7 mouse cellular contexts compared by ENCODE assay signal in the genomic region with DNA sequence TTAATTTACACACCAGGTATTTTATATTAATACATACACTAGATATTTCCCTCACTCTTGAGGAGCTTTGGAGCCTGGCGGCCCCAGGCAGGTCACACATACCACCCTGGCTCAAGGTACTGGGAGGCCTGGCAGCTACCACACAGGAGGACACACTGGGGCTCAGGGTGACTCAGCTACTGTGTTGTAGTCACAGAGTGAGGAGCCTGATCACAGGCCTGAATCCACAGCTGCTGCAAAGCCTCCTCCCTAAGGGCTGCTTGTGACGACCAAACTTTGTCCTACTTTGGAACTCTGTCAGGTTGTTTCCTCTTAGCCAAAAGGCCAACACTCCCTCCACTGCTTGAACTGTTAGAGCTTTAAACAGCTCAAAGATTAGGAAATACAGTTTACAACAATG.
DNase-seq lines count a peak whose midpoint lies in the region; ATAC-seq and TF ChIP-seq lines count a peak whose summit lies in the region.

No protein-coding gene starts in this region.

- DNase-seq in adrenal gland, postnatal 14 days, result peak; percentile 45
- DNase-seq in embryonic facial prominence, embryonic 14.5 days (ENCODE audit: low spot score), result peak; percentile 46
- peak; percentile 27 for DNase-seq in lung, adult 2 months
- DNase-seq in urinary bladder, postnatal 25 days (ENCODE audit: low spot score), result no peak
- DNase-seq in left cerebral cortex, adult 2 months (ENCODE audit: extremely low spot score in 1 of 2, low spot score in 2 of 2), result no peak

- peak overlapping the region; percentile 68 for H3K27ac ChIP-seq in embryonic facial prominence, embryonic 14.5 days (replicated peaks; ENCODE audit: low read depth, low read length)
- peak overlapping the region; percentile 93 for H3K27ac ChIP-seq in heart, embryonic 13.5 days (replicated peaks)
- peak overlapping the region; percentile 39; the same call in 1 of the 2 replicates for H3K27ac ChIP-seq in stomach, embryonic 16.5 days (ENCODE audit: low read length)
- no peak overlapping the region for H3K27ac ChIP-seq in left cerebral cortex, adult 2 months

- WGBS in embryonic facial prominence, embryonic 14.5 days, result 45% methylated on average over 2 of the region's 2 CpGs
- 23% methylated on average over 2 of the region's 2 CpGs for WGBS in heart, embryonic 13.5 days
- 43% methylated on average over 2 of the region's 2 CpGs for WGBS in lung, adult 2 months
- 34% methylated on average over 2 of the region's 2 CpGs for WGBS in stomach, embryonic 16.5 days

- H3K4me2 ChIP-seq in embryonic facial prominence, embryonic 14.5 days (ENCODE audit: low read depth, low read length), result no peak overlapping the region
- H3K4me2 ChIP-seq in heart, embryonic 13.5 days, result peak overlapping the region; percentile 14; the same call in 1 of the 2 replicates
- H3K4me2 ChIP-seq in stomach, embryonic 16.5 days (ENCODE audit: low read depth, low read length), result no peak overlapping the region

- no peak overlapping the region for H3K4me3 ChIP-seq in embryonic facial prominence, embryonic 14.5 days (ENCODE audit: low read depth, low read length)
- H3K4me3 ChIP-seq in heart, embryonic 13.5 days, result no peak overlapping the region
- H3K4me3 ChIP-seq in lung, adult 2 months (replicated peaks; ENCODE audit: extremely low read depth, low read depth, low read length), result no peak overlapping the region
- H3K4me3 ChIP-seq in stomach, embryonic 16.5 days (replicated peaks; ENCODE audit: low read length), result no peak overlapping the region
- H3K4me3 ChIP-seq in left cerebral cortex, adult 2 months, result no peak overlapping the region

- H3K36me3 ChIP-seq in embryonic facial prominence, embryonic 14.5 days (ENCODE audit: control insufficient read depth, insufficient read depth, low read length), result 0 out of 2 replicates have a peak, but pooled peaks cover 6% of the 10 kb centered on the region
- peaks cover 4% of the 10 kb centered on the region; the same call in 1 of the 2 replicates for H3K36me3 ChIP-seq in heart, embryonic 13.5 days
- no peaks in the 10 kb centered on the region for H3K36me3 ChIP-seq in stomach, embryonic 16.5 days (ENCODE audit: control insufficient read depth, insufficient read depth, low read length)

- H3K9ac ChIP-seq in embryonic facial prominence, embryonic 14.5 days (ENCODE audit: low read depth, low read length), result no peak overlapping the region
- H3K9ac ChIP-seq in heart, embryonic 13.5 days, result peak overlapping the region; percentile 45
- H3K9ac ChIP-seq in stomach, embryonic 16.5 days (ENCODE audit: low read length), result no peak overlapping the region

- H3K9me3 ChIP-seq in embryonic facial prominence, embryonic 14.5 days (ENCODE audit: control insufficient read depth, low read length), result no peaks in the 10 kb centered on the region
- peaks cover under 1% of the 10 kb centered on the region for H3K9me3 ChIP-seq in heart, embryonic 13.5 days
- H3K9me3 ChIP-seq in stomach, embryonic 16.5 days (replicated peaks; ENCODE audit: control insufficient read depth, low read length), result no peaks in the 10 kb centered on the region

- TF ChIP-seq CTCF in lung, adult 2 months (IDR thresholded peaks at IDR 0.05; ENCODE audit: insufficient read depth, low read length), result no peak
- TF ChIP-seq CTCF in left cerebral cortex, adult 2 months (IDR thresholded peaks at IDR 0.05), result no peak

- intact Hi-C loops in left cerebral cortex, adult 2 months (cut with DNase I), result no loop called here

- TF ChIP-seq POLR2A in lung, adult 2 months (IDR thresholded peaks at IDR 0.05; ENCODE audit: borderline replicate concordance, extremely low read depth, low read depth, low read length), result no peak

- peaks cover 34% of the 10 kb centered on the region for H3K4me1 ChIP-seq in embryonic facial prominence, embryonic 14.5 days (ENCODE audit: control insufficient read depth, insufficient read depth, low read length)
- H3K4me1 ChIP-seq in heart, embryonic 13.5 days, result peaks cover 45% of the 10 kb centered on the region
- H3K4me1 ChIP-seq in lung, adult 2 months (ENCODE audit: control insufficient read depth, insufficient read depth, low read length), result peaks cover 13% of the 10 kb centered on the region
- peaks cover 16% of the 10 kb centered on the region for H3K4me1 ChIP-seq in stomach, embryonic 16.5 days (ENCODE audit: control insufficient read depth, insufficient read depth, low read length)

- ATAC-seq in embryonic facial prominence, embryonic 14.5 days (ENCODE audit: low read depth), result peak; percentile 62
- peak; percentile 65; the same call in 1 of the 2 replicates for ATAC-seq in heart, embryonic 13.5 days (ENCODE audit: extremely low read depth, insufficient number of reproducible peaks, low FRiP score, low TSS enrichment)
- ATAC-seq in stomach, embryonic 16.5 days (ENCODE audit: insufficient read depth, low FRiP score), result peak; percentile 57

- no peaks in the 10 kb centered on the region for H3K27me3 ChIP-seq in embryonic facial prominence, embryonic 14.5 days (replicated peaks; ENCODE audit: control insufficient read depth, insufficient read depth, low read length)
- H3K27me3 ChIP-seq in heart, embryonic 13.5 days (replicated peaks), result no peaks in the 10 kb centered on the region
- no peaks in the 10 kb centered on the region for H3K27me3 ChIP-seq in stomach, embryonic 16.5 days (ENCODE audit: control insufficient read depth, insufficient read depth, low read length)

Comparison
In these comparisons a context has a peak if more than half of its experiments do, and no peak if none do; other contexts are left out.
1. DNase-seq: peak in adrenal gland, postnatal 14 days (single experiment), embryonic facial prominence, embryonic 14.5 days (single experiment) and lung, adult 2 months (single experiment); none in urinary bladder, postnatal 25 days (single experiment) and left cerebral cortex, adult 2 months (0 of 2).
2. Peak in every context shown above with its lines, with median percentiles within 50 percentile points of each other: ATAC-seq.